Mouse (Mus musculus) gastrocnemius, adult 18-20 months (tissue): ENCODE results near the gene Olfr1416. TPM values are rescaled to one million over a fixed set of nuclear protein-coding genes. Genes with fewer than 3 reads are reported as not detected.
"Not testable (repeated sequence)": the region's sequence is repeated elsewhere in the genome, so short reads cannot be mapped to it uniquely, and the experiment has no call there.

ENCODE experiments used
- DNase-seq: peaks from one replicate; pipeline ENCODE4 v3.0.0; 2021; ENCODE audit warnings: low spot score
- long read RNA-seq, 2 experiments: library from polyadenylated mRNA; stranded (forward); transcript quantifications; one replicate each; pipeline ENCODE4 v2.0.0; 2021
- total RNA-seq, 2 experiments: library from RNA; stranded (reverse); gene quantifications; 2 replicates each; pipeline ENCODE4 v1.2.3; 2021

The Olfr1416 gene
- total RNA-seq, result not detected
- long read RNA-seq, experiment 1, result 0 reads
- long read RNA-seq, experiment 2, result 0 reads

GRCm38 (mm10) chr1:92485013-92485412 lies at the start of gene Olfr1416:
Olfr1416 (minus strand) TSS chr1:92485113.
- no peak for DNase-seq

DNA sequence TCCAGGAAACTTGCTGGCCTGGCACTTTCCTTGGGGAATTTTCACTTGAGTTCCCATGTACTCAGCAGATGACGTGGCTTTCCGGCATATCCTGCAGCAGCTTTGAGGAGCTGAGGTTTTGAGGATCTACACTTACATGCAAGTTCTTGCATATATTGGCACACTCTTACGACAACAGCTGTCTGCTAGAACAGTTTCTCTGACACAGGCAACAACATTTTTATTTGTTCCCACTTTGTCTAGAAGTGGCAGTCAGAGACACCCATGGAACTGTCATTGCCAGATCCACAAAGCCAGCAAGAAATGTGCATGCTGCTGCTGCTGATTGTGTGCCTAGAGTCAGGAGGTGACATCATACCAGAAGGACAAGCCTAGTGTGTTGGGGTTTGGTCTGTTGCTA lies 38.9 kb upstream of the Olfr1416 start:
- no peak for DNase-seq

GRCm38 (mm10) chr1:92521376-92521775 lies 36.5 kb upstream of the Olfr1416 start:
- DNase-seq, result no peak

DNA sequence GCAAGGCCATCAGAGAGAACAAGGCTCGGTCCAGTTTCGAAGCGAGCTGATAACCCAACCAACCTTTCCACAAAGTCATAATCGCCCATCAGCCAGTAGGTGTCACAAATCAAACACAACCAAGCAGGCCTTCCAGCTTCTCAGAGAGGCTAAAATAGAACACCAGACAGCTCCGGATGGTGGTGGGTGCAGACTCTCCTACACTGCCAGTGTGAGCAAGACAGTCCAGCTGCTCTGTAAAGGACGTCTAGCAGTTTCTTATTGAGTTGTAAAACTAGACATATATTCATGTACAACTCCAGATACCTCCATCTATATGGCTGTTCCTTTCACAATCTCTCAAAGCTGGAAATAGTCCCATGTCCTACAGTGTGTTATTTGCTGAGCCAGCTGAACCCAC lies 34.1 kb upstream of the Olfr1416 start:
- no peak for DNase-seq

- no peak for DNase-seq
Measured at GRCm38 (mm10) chr1:92518561-92518960, 33.6 kb upstream of the Olfr1416 start, which contains the start of gene Olfr1414. Olfr1414 (minus strand) TSS chr1:92518661.

DNA sequence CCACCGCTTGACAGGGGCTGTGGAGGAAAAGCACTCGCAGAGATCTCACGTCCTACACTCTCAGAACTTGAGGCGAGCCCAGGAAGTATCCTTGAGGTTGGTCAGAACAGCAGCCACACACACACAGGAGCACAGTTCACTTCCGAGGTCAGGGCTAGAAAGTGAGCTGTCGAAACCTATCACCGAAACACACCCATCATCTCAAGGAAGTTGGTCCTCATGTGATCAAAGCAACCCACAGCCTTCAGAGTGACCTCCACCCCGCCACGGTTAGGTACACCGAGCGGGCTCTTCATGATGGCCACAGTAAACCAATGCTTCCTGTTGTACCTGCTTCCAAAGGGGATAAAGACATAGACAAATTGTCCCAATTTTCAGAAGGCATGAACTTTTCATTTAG lies 30.5 kb upstream of the Olfr1416 start:
- no peak for DNase-seq

DNA sequence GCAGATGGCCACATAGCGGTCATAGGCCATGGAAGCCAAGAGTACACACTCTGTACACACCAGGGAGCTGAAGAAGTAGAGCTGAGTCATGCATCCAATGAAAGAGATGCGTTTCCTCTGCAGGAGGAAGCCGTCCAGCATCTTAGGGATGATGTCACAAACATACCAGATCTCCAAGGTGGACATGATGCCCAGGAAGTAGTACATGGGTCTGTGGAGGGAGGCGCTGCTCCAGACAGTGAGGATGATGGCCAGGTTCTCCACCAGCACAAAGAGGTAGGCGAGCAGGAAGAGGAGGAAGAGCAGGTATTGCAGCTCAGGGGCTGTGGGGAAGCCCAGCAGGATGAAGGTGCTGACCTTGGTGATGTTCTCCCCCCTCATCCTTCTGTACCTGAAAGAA lies 26.7 kb upstream of the Olfr1416 start:
- DNase-seq, result not testable (repeated sequence)

DNA sequence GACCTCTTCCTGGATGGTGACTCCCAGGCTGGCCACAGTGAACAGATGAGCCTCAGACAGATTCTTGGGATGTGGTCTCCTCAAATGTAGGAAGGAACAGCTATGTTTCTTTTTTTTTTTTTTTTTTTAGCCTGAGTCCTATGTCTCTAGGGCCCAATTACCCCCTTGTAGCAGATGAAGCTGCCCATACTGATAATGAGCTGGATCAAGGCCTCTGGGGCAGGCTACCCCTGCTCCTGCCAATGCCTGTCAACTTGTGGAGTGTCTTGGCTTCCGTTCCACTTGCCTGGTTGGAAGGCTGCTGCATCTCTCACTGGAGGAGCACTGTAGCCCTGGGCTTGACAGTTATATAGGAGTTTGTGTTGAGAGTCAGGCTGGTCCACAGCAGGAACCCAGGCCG lies 11.1 kb upstream of the Olfr1416 start, which contains the start of gene Olfr1415:
Gene Olfr1415 (minus strand): TSS at position 101 of the 400 bp plus-strand sequence.
- no peak for DNase-seq

DNA sequence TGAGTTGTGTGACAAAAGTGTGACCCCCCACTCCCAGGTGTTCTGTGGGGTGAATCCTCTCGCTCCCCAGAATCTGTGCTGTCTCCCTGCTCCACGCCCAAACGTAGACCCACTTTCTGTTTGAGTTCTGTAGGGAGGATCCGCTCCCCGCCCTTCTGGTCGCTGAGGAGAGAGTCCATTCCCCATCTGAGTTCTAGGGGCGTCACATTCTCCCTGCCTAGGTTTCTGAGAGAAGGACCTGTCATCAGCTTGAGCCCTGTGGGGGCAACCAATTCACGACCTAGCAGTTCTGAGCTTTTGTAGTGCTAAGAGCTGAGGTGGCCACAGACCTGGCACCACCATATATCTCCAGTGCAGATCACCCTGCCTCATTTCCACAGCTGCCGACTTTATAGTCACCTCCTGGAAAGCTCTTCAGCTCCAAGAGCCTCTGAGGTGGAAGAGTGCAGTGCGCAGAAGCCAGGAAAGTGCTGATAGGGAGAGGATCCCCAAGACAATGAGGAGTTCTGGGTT lies 10.8 kb downstream of the Olfr1416 start:
- DNase-seq, result no peak

DNA sequence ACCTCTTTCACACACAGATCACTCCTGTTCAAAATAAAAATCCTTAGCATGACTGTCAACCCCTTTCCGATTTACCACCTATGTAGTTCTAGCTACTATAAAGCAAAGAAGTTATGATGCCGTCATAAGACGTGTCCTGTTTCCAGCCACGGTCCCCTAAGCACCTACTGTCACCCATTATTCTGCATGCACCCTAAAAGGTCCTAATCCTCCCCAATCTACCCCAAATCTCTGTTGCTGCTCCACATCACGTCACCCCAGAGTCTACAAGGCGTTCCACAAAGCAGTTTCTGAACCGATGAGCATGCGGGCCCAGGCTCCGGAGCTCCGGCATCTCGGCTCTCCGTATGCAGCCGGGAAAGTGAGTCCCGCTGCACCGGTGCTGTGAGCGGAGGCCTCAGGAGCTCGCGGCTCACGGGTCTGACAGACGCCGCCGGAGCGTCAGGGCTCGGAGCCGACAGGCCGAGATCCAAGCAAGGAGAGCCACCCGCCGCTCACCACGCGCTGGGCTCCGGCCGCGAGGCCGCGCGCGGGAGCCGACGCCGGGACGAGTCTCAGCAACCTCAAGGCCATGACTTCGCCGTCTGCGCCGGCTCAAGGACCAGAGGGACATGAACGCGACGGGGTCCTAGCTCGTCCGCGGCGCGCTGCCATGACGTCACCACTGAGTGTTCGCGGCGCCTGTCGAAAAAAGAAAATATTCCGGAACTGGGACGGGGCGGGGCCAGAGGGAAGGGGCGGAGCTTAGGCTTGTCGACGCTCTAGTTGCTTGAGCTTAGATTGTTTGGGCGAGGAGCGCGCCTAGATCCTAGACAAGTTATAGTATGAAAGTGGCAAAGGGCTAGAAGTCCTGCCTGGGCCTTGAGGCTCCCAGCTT lies 11.5 kb downstream of the Olfr1416 start, which contains the start of gene Ndufa10:
Gene Ndufa10 (minus strand): TSS at position 696 of the 877 bp plus-strand sequence.
- peak; percentile 94 for DNase-seq

GRCm38 (mm10) chr1:92468891-92469290 lies 16.0 kb downstream of the Olfr1416 start:
- no peak for DNase-seq

GRCm38 (mm10) chr1:92458416-92458815 lies 26.5 kb downstream of the Olfr1416 start:
- DNase-seq, result no peak

- no peak for DNase-seq
Measured at GRCm38 (mm10) chr1:92457758-92458157, 27.2 kb downstream of the Olfr1416 start.

- no peak for DNase-seq
Measured at GRCm38 (mm10) chr1:92453751-92454445, 31.0 kb downstream of the Olfr1416 start.

- peak; percentile 14 for DNase-seq
Measured at GRCm38 (mm10) chr1:92448293-92448692, 36.6 kb downstream of the Olfr1416 start.

GRCm38 (mm10) chr1:92441453-92442063 lies 43.4 kb downstream of the Olfr1416 start:
- DNase-seq, result no peak

DNA sequence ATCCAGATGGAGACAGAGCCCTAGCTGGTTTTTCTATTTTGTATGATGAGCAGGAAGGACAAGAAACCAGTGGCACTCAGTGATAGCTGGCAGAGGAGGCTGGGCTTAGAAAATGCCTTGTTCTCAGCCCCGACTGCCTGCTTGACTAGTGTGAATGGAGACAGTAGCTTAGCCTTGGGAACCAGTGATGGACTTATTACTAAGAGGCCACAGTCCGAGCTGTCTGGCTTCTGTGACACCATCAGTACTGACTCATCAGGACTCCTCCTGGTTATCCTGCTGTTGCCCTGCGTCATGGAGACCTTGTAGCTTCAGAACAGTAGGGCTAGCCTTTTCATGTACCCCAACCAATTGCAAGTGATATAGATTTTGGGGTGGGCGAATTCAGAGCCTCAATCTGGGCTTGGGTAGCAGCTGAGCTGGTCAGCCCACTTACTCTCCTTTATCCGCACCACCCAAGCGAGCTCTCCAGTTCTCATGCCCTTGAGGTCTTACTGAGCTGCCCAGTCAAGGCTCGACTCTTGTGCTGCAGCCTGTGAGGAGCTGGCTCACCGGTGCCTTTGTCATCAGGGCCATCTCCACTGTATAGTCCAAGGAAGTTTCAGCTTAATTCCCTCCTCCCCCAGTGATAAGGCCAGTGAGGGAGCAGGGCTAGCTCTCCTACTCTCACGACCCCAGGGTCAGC lies 44.7 kb downstream of the Olfr1416 start:
- DNase-seq, result no peak

DNA sequence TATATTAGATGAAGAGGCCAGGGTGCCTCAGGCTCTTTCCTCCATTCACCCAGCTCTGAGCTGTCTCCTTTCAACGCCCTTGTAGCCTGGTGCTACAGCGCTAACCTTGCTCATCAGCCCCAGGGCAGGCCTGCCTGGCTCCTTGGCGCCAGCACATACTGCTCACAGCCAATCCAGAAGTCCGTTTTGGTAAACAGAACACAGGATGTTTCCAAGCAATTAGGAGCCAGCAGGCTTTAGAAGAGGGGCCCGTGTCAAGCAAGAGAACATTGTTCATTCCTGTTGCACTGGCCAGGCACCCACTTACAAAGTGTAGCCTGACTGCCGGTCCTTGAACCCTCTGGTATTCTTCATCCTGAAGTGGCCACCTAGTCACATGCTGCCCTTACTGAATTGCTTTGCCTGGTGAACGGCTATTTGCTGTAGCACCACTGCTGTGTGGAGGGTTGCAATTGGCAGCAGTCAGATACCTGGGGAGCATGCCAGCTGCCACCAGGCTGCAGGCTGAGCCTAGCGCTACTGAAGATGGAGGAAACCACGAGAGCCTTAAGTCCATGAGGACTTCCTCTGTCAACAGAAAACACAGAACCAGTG lies 47.1 kb downstream of the Olfr1416 start:
- DNase-seq, result peak; percentile 14

DNA sequence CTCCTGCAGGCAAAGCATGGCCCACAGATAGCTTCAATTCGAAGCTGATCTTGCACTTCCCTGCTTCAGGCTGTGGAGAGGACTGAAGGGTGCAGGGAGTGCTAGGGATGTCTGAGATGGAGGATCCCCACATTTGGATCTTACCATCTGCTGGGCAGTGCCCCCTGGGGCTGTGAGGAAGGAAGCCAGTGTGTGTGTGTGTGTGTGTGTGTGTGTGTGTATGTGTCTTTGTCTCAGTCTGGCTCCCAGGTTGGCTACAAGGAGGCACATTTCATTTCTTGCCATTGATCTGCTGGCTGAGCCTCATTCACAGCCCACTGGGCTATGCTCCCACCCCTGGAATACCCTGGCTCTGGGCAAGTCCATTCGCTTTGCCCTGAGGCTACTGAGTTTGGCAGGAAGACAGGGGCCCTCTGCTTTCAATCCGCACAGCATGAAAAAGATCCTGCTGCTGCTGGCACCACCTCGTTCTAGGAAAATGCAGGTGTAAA lies 48.0 kb downstream of the Olfr1416 start:
- no peak for DNase-seq

DNA sequence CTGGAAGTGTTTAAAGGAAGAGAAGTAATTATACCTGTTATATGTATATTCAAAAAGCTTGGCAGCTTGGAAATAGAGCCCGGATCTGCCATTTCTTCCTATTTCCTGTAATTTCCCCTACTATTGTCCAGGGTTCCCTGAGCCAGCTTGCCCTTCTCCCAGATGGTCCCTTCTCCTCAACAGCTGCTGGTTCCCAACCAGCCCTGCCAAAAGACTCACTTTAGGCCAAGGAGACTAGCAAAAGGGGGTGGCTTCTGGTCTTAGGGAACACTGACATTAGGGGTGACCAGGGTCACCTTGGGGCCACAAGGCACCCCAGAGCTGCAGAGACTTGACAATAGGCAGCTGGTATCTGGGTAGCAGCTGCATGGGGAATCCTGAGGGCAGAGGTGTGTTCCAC lies 49.9 kb downstream of the Olfr1416 start:
- no peak for DNase-seq
